Mouse (Mus musculus) liver, adult 2 months (tissue): Measurements from ENCODE around the gene Stox2. TPM values are rescaled to one million over a fixed set of nuclear protein-coding genes. Genes with fewer than 3 reads are reported as not detected.

Source experiments
- DNase-seq: peaks from one replicate; pipeline ENCODE4 v3.0.0-alpha.2; 2011; ENCODE audit warnings: low read depth, low spot score; ENCODE audit errors: extremely low read depth
- H3K27ac ChIP-seq: fragments of 200-500 bp; replicated peaks from 2 replicates; pipeline ENCODE4 v1.5.1; 2012; ENCODE audit warnings: low read depth, mild to moderate bottlenecking, control low read depth, inconsistent platforms, low read length; ENCODE audit not compliant: insufficient read depth
- H3K27me3 ChIP-seq: fragments of 200-500 bp; 2 replicates; pipeline ENCODE4 v1.6.1; 2012; ENCODE audit warnings: mild to moderate bottlenecking, moderate library complexity, low read length, inconsistent platforms; ENCODE audit not compliant: control insufficient read depth, insufficient read depth
- H3K36me3 ChIP-seq: fragments of 200-500 bp; 2 replicates; pipeline ENCODE4 v1.6.1; 2012; ENCODE audit warnings: low read length, inconsistent platforms; ENCODE audit not compliant: control insufficient read depth, insufficient read depth
- H3K4me1 ChIP-seq: fragments of 200-500 bp; 2 replicates; pipeline ENCODE4 v1.6.1; 2011; ENCODE audit warnings: low read length; ENCODE audit not compliant: control insufficient read depth, insufficient read depth
- H3K4me3 ChIP-seq: fragments of 200-500 bp; 2 replicates; pipeline ENCODE4 v1.5.1; 2011; ENCODE audit warnings: low read depth, mild to moderate bottlenecking, control low read depth, low read length, moderate library complexity; ENCODE audit not compliant: insufficient read depth
- H3K79me2 ChIP-seq: fragments of 200-500 bp; 2 replicates; pipeline ENCODE4 v1.6.1; 2012; ENCODE audit warnings: inconsistent platforms, mild to moderate bottlenecking, low read length, moderate library complexity; ENCODE audit not compliant: control insufficient read depth, insufficient read depth
- H3K9ac ChIP-seq: fragments of 200-500 bp; 2 replicates; pipeline ENCODE4 v1.6.1; 2012; ENCODE audit warnings: low read depth, mild to moderate bottlenecking, control low read depth, inconsistent platforms, low read length
- CTCF ChIP-seq: fragments of 200-500 bp; IDR thresholded peaks from 2 replicates; pipeline ENCODE4 v1.5.1; 2011; ENCODE audit warnings: low read depth, low read length, control low read depth
- POLR2A ChIP-seq: fragments of 200-500 bp; IDR thresholded peaks from 2 replicates; pipeline ENCODE4 v1.6.1; 2011; ENCODE audit warnings: low read length, control low read depth; ENCODE audit not compliant: insufficient read depth; ENCODE audit errors: extremely low read depth
- WGBS: fragments of 180-500 bp; shearing (Covaris S2); methylation state at CpG from one replicate; pipeline ENCODE4 v1.1.7; 2018; 5-methylcytosine and 5-hydroxymethylcytosine counted together
- polyA plus RNA-seq: library from polyadenylated mRNA; depleted of rRNA; stranded (reverse); fragments of >200 nt; gene quantifications from 2 replicates; pipeline ENCODE4 v1.2.3, GENCODE M21; 2012
- total RNA-seq: library from RNA; depleted of rRNA; stranded (reverse); fragments of >200 nt; gene quantifications from 2 replicates; pipeline ENCODE4 v1.2.3, GENCODE M21; 2014

Stox2 gene
- total and polyA plus RNA-seq, 2 experiments: 0.26 to 1.0 TPM

GRCm38 (mm10) chr8:47376651-47377050 is 69.5 kb downstream of the Stox2 start:
- no peak overlapping the region for H3K9ac ChIP-seq
- H3K27ac ChIP-seq: no peak overlapping the region
- no peak overlapping the region for H3K4me3 ChIP-seq
- H3K79me2 ChIP-seq: no peaks in the 10 kb centered on the region
- 96% methylated on average over 7 of the region's 7 CpGs for WGBS
- H3K27me3 ChIP-seq: no peaks in the 10 kb centered on the region
- no peaks in the 10 kb centered on the region for H3K4me1 ChIP-seq
- DNase-seq: no peak
- no peak for TF ChIP-seq POLR2A
- TF ChIP-seq CTCF: no peak
- no peaks in the 10 kb centered on the region for H3K36me3 ChIP-seq

- Histone ChIP-seq H3K79me2 (no peaks in the 10 kb centered on the region), H3K27me3 (no peaks in the 10 kb centered on the region), H3K36me3 (no peaks in the 10 kb centered on the region), H3K4me3 (no peak overlapping the region), H3K4me1 (peaks cover 5% of the 10 kb centered on the region; the same call in 1 of the 2 replicates), H3K9ac (no peak overlapping the region), H3K27ac (no peak overlapping the region)
- TF ChIP-seq POLR2A (no peak), CTCF (no peak)
- DNase-seq: no peak
- WGBS: 92% methylated on average over 7 of the region's 7 CpGs
Observed at GRCm38 (mm10) chr8:47373757-47374156, 72.4 kb downstream of the Stox2 start.

DNA sequence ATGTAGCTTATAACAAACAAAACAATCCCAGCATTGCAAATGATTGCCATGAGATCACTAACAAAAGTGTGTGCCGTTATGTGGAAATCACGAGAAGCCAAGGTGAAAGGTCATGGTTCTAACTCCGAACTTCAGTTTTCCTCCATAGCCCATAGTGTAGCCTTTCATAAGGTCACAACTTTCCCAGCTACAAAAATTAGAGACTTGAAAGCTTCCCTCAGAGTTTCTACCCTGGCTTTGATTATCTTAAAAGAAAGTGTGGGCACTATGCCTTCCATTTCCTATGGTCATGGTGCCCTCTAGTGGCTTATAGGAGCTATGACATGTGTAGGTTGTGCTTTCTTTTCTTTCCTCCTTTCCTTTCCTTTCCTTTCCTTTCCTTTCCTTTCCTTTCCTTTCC is 74.6 kb downstream of the Stox2 start:
- no peaks in the 10 kb centered on the region for H3K79me2 ChIP-seq
- 11% methylated on average over 3 of the region's 3 CpGs for WGBS
- peaks cover 5% of the 10 kb centered on the region; the same call in 1 of the 2 replicates for H3K4me1 ChIP-seq
- H3K36me3 ChIP-seq: no peaks in the 10 kb centered on the region
- no peak overlapping the region for H3K27ac ChIP-seq
- no peaks in the 10 kb centered on the region for H3K27me3 ChIP-seq
- DNase-seq: peak; percentile 44
- H3K9ac ChIP-seq: no peak overlapping the region
- TF ChIP-seq CTCF: peak; percentile 55
- TF ChIP-seq POLR2A: no peak
- peak overlapping the region; percentile 46; the same call in 1 of the 2 replicates for H3K4me3 ChIP-seq

GRCm38 (mm10) chr8:47371081-47371480 is 75.1 kb downstream of the Stox2 start:
- no peak overlapping the region for H3K4me3 ChIP-seq
- no peaks in the 10 kb centered on the region for H3K36me3 ChIP-seq
- TF ChIP-seq CTCF: no peak
- no peak for TF ChIP-seq POLR2A
- H3K27ac ChIP-seq: no peak overlapping the region
- 82% methylated on average over 3 of the region's 3 CpGs for WGBS
- no peak overlapping the region for H3K9ac ChIP-seq
- peaks cover 5% of the 10 kb centered on the region; the same call in 1 of the 2 replicates for H3K4me1 ChIP-seq
- H3K27me3 ChIP-seq: no peaks in the 10 kb centered on the region
- no peak for DNase-seq
- no peaks in the 10 kb centered on the region for H3K79me2 ChIP-seq

- Histone ChIP-seq H3K27ac (no peak overlapping the region), H3K4me3 (no peak overlapping the region), H3K36me3 (no peaks in the 10 kb centered on the region), H3K4me1 (peaks cover 5% of the 10 kb centered on the region; the same call in 1 of the 2 replicates), H3K79me2 (no peaks in the 10 kb centered on the region), H3K9ac (no peak overlapping the region), H3K27me3 (no peaks in the 10 kb centered on the region)
- TF ChIP-seq CTCF (peak; percentile 95), POLR2A (no peak)
- 32% methylated on average over 15 of the region's 15 CpGs for WGBS
- DNase-seq: peak; percentile 51
Observed at GRCm38 (mm10) chr8:47370421-47371080, 75.6 kb downstream of the Stox2 start.

GRCm38 (mm10) chr8:47369949-47370348 is 76.2 kb downstream of the Stox2 start:
- Histone ChIP-seq H3K4me1 (peaks cover 5% of the 10 kb centered on the region; the same call in 1 of the 2 replicates), H3K36me3 (no peaks in the 10 kb centered on the region), H3K27me3 (no peaks in the 10 kb centered on the region), H3K4me3 (no peak overlapping the region), H3K9ac (no peak overlapping the region), H3K79me2 (no peaks in the 10 kb centered on the region), H3K27ac (no peak overlapping the region)
- no peak for DNase-seq
- 88% methylated on average over 15 of the region's 15 CpGs for WGBS
- TF ChIP-seq POLR2A (no peak), CTCF (no peak)
